Mouse (Mus musculus) hindbrain, embryonic 11.5 days (tissue): Measurements from ENCODE around the gene Pitx2. TPM values are rescaled to one million over a fixed set of nuclear protein-coding genes. Genes with fewer than 3 reads are reported as not detected.

Experiments
- ATAC-seq: fragments of 200-750 bp; cut with Nextera tagmentation; 2 replicates; pipeline ENCODE4 v1.8.0; 2017; ENCODE audit warnings: mild to moderate bottlenecking, moderate TSS enrichment, moderate library complexity; ENCODE audit not compliant: low FRiP score
- DNase-seq: peaks from one replicate; pipeline ENCODE4 v3.0.0-alpha.2; 2015; ENCODE audit warnings: low spot score
- H3K27ac ChIP-seq: fragments of 300-500 bp; sonication (generic); 2 replicates; pipeline ENCODE4 v1.5.1; 2014; ENCODE audit warnings: mild to moderate bottlenecking, low read depth, low read length
- H3K27me3 ChIP-seq: fragments of 300-500 bp; sonication (generic); 2 replicates; pipeline ENCODE4 v1.6.1; 2014; ENCODE audit warnings: mild to moderate bottlenecking, low read length, moderate library complexity, mixed read lengths; ENCODE audit not compliant: control insufficient read depth, insufficient read depth
- H3K36me3 ChIP-seq: fragments of 300-500 bp; sonication (generic); 2 replicates; pipeline ENCODE4 v1.6.1; 2014; ENCODE audit warnings: mild to moderate bottlenecking, low read length, moderate library complexity, mixed read lengths; ENCODE audit not compliant: control insufficient read depth, insufficient read depth
- H3K4me1 ChIP-seq: fragments of 300-500 bp; sonication (generic); replicated peaks from 2 replicates; pipeline ENCODE4 v1.6.1; 2014; ENCODE audit warnings: low read length, mixed read lengths; ENCODE audit not compliant: control insufficient read depth, insufficient read depth
- H3K4me2 ChIP-seq: fragments of 300-500 bp; sonication (generic); replicated peaks from 2 replicates; pipeline ENCODE4 v1.6.1; 2014; ENCODE audit warnings: mild to moderate bottlenecking, low read depth, low read length
- H3K4me3 ChIP-seq: fragments of 300-500 bp; sonication (generic); 2 replicates; pipeline ENCODE4 v1.5.1; 2014; ENCODE audit warnings: low read depth, low read length
- H3K9ac ChIP-seq: fragments of 300-500 bp; sonication (generic); 2 replicates; pipeline ENCODE4 v1.6.1; 2014; ENCODE audit warnings: low read depth, low read length
- H3K9me3 ChIP-seq: fragments of 300-500 bp; sonication (generic); 2 replicates; pipeline ENCODE4 v1.6.1; 2016; ENCODE audit warnings: low read length; ENCODE audit not compliant: control insufficient read depth
- WGBS: fragments of 180-500 bp; shearing (Covaris S2); extraction: QIAGEN DNeasy Blood & Tissue Kit; methylation state at CpG from one replicate; pipeline ENCODE4 v1.1.7; 2014; 5-methylcytosine and 5-hydroxymethylcytosine counted together
- polyA plus RNA-seq: library from polyadenylated mRNA; unstranded; fragments of >200 nt; fragmentation: Nextera tagmentation; extraction: Ambion mirVana; gene quantifications from 2 replicates; pipeline ENCODE4 v1.2.1, GENCODE M21; 2014

Pitx2 gene
- polyA plus RNA-seq, 1 experiment from 2014 or later: 2.9 TPM

DNA sequence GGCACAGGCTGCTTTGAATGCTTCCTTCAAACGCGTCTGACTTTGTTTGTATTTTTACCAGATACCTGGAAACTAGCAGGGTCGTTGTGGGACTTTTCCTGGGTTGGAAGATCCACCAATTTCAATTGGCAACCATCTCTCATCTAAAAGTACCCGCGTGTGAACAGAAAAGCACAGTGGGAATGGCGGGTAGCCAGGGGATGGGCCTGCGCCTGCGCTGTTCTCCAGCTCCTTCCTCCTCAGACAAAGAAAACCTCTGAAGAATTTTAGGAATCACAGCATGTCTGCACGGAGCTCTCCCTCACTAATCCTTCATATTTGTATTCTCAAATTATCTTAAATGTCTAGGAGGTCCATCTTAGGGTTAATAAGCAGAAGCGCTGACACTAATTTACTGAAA lies 54.6 kb downstream of the Pitx2 start:
- Histone ChIP-seq H3K27me3 (no peaks in the 10 kb centered on the region), H3K4me1 (no peaks in the 10 kb centered on the region), H3K9ac (no peak overlapping the region), H3K36me3 (no peaks in the 10 kb centered on the region), H3K4me3 (no peak overlapping the region), H3K4me2 (no peak overlapping the region), H3K27ac (no peak overlapping the region), H3K9me3 (no peaks in the 10 kb centered on the region)
- ATAC-seq (no peak), DNase-seq (no peak)
- WGBS: 52% methylated on average over 10 of the region's 10 CpGs

DNA sequence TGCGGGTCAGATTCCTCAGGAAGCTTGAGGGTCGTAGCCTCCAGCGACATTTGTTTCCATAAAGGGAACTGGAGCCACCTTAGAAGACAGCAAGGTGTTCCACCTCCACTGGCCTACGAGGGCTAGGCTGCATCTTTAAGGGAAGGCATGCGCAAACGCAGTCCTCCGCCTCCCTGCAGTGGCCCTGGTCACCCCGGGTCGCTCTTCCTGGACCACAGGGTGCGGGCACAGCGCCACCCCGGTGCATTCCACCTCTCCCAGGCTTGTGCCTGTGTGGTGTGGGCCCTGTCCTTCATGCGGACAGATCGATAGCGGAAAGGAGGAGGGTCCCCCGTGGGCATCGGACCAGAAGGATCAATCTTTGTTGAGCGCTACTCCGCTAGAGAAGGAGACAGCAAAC lies 56.6 kb downstream of the Pitx2 start:
- DNase-seq (peak; percentile 12), ATAC-seq (no peak)
- no peaks in the 10 kb centered on the region for H3K36me3 ChIP-seq
- 0 out of 2 replicates have a peak overlapping the region, but pooled peaks have one; percentile 2 for H3K9ac ChIP-seq
- H3K27me3 ChIP-seq: no peaks in the 10 kb centered on the region
- H3K4me3 ChIP-seq: peak overlapping the region; percentile 17; the same call in 1 of the 2 replicates
- no peak overlapping the region for H3K27ac ChIP-seq
- no peaks in the 10 kb centered on the region for H3K4me1 ChIP-seq
- 55% methylated on average over 19 of the region's 19 CpGs for WGBS
- H3K4me2 ChIP-seq: peak overlapping the region; percentile 39
- no peaks in the 10 kb centered on the region for H3K9me3 ChIP-seq

DNA sequence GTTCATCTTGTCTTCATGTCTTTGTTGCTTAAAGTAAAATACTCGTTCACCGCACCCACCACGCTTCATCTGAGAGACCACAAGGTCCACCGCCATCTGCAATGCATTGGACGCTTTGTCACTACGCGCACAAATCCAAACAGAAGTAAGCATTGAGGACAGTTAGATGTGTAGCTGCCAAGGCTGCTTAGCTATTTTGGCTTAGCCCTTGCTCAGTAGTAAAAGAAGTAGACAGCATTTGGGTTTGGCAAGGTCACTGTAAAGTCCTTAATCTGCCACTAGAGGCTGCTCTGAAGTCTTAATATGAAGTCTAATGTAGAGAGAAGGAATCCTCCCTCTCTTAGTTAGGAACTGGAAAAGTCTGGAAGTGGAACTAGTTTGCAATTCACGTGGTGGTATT lies 57.1 kb downstream of the Pitx2 start:
- peak; percentile 23 for DNase-seq
- Histone ChIP-seq H3K36me3 (no peaks in the 10 kb centered on the region), H3K27me3 (no peaks in the 10 kb centered on the region), H3K9me3 (no peaks in the 10 kb centered on the region), H3K4me2 (peak overlapping the region; percentile 39), H3K4me1 (no peaks in the 10 kb centered on the region), H3K9ac (no peak overlapping the region), H3K4me3 (no peak overlapping the region), H3K27ac (no peak overlapping the region)
- ATAC-seq: no peak
- 62% methylated on average over 8 of the region's 8 CpGs for WGBS

DNA sequence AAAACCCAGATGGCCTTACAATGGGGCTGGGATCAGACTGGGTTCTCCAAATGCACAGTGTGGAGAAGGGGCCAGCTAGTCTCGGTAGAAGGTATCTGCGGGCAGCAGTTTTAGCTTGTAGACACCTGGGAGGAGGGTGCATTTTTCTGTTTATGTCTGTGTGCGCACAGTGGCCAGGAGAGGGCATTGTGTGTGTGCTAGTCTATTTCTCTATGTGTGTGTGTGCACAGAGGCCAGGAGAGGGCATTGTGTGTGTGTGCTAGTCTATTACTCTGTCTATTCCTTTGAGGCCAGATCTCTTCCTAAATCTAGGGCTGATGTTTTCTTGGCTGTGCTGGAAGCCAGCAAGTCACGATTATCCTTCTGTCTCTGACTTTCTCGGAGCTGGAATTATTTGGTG lies 58.8 kb downstream of the Pitx2 start:
- no peak for ATAC-seq

More for the DNA sequence above, 58.8 kb downstream of the Pitx2 start:
- 90% methylated on average over 5 of the region's 5 CpGs for WGBS
- Histone ChIP-seq H3K36me3 (no peaks in the 10 kb centered on the region), H3K9ac (no peak overlapping the region), H3K27me3 (no peaks in the 10 kb centered on the region), H3K4me1 (no peaks in the 10 kb centered on the region), H3K9me3 (no peaks in the 10 kb centered on the region), H3K27ac (no peak overlapping the region), H3K4me2 (no peak overlapping the region), H3K4me3 (no peak overlapping the region)
- DNase-seq: no peak

Other genes with a start within 250 kb of the Pitx2 start
- gene Enpep, start 132.8 kb downstream of the Pitx2 start, polyA plus RNA-seq: 0.39 and 0.49 TPM in 2 replicates